Comparison of ENCODE assay signal across 11 mouse cellular contexts in the genomic region with DNA sequence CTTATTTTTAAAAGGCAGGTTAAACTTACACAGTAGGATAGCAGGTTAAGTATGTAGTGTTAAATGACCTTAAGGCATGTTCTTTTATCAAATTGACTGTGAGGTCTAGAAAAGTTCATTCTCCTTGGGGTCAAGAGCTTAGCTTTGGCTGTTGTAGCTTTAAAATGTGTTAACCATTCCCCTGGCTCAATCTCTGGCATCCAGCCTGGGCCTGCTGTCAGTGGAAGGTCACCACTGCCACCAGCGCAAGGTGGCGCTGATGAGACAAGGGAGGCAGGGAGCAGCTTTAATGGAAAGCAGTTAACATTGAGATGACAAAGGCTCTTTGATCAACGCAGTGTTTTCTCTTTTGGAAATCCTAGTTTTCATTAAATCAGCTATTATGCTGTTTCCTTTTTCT. TPM values are rescaled to one million over a fixed set of nuclear protein-coding genes. Genes with fewer than 3 reads are reported as not detected.
A peak's percentile ranks its signal among the peaks of the same experiment; 100 is the strongest.
DNase-seq lines count a peak whose midpoint lies in the region; ATAC-seq and TF ChIP-seq lines count a peak whose summit lies in the region.
"Had no signal": no experiment of that assay in that cellular context is flagged by ENCODE, and none has a peak within 500 bp of the region (broad histone marks: within the 10 kb centered on the region; RNA-seq: fewer than 3 reads in every experiment).

No protein-coding gene starts in this region.

- peak in 1 of 2 experiments; percentile 41; a peak in 1 of 4 replicates for TF ChIP-seq CTCF in CH12.LX (conservative IDR thresholded peaks at IDR 0.05 in 1 of 2, IDR thresholded peaks at IDR 0.05 in 1 of 2; ENCODE audit: low read depth in 2 of 2, low read length in 2 of 2)
- TF ChIP-seq CTCF in liver, embryonic 14.5 days (IDR thresholded peaks at IDR 0.05; ENCODE audit: low read depth), result peak; percentile 70

- no peak for ATAC-seq in liver, embryonic 14.5 days (ENCODE audit: insufficient read depth)
- ATAC-seq in neural tube, embryonic 15.5 days (ENCODE audit: low FRiP score), result no peak

- DNase-seq in heart, adult 11 months, result peak; percentile 89
- no peak for DNase-seq in heart, embryonic 10.5 days (ENCODE audit: low spot score)
- peak; percentile 12 for DNase-seq in CH12.LX (ENCODE audit: extremely low read depth)
- DNase-seq in brain, adult 2 months (ENCODE audit: low read depth, low spot score), result peak; percentile 23
- no peak for DNase-seq in liver, embryonic 14.5 days (ENCODE audit: low read depth in 3 of 3, low spot score in 3 of 3)
- no peak for DNase-seq in frontal cortex, postnatal 25 days (ENCODE audit: low spot score in 2 of 2)
- no peak for DNase-seq in Muller cell, postnatal 12 days (ENCODE audit: inconsistent ontology term)
- DNase-seq: cerebellum, postnatal 36 days; spleen, adult 18-20 months had no signal

- 71% methylated on average over 3 of the region's 3 CpGs for WGBS in heart, embryonic 10.5 days
- 77% methylated on average over 3 of the region's 3 CpGs for WGBS in liver, embryonic 14.5 days (ENCODE audit: insufficient replicate concordance)
- 72% methylated on average over 3 of the region's 3 CpGs for WGBS in neural tube, embryonic 15.5 days

- H3K79me2 ChIP-seq in CH12.LX (replicated peaks; ENCODE audit: control insufficient read depth, extremely low read depth, insufficient read depth, poor library complexity, severe bottlenecking), result no peaks in the 10 kb centered on the region

- H3K4me3 ChIP-seq in heart, embryonic 10.5 days, result no peak overlapping the region
- no peak overlapping the region for H3K4me3 ChIP-seq in CH12.LX (replicated peaks in 1 of 3; ENCODE audit: low read depth in 2 of 3, low read length in 2 of 3, poor library complexity in 1 of 3)
- H3K4me3 ChIP-seq in liver, embryonic 14.5 days (ENCODE audit: insufficient read depth in 1 of 2, low read depth in 2 of 2, low read length in 2 of 2), result no peak overlapping the region
- H3K4me3 ChIP-seq in neural tube, embryonic 15.5 days (replicated peaks), result no peak overlapping the region

- dilution Hi-C loops in CH12.LX (cut with MboI; ENCODE audit: extremely low pct_ligation_motif_present, extremely low pct_unique_long_range_greater_than_20kb, low sequenced_read_pairs), result no loop called here

- TF ChIP-seq POLR2A in CH12.LX (IDR thresholded peaks at IDR 0.05; ENCODE audit: low read depth, low read length), result no peak

- no peak overlapping the region for H3K27ac ChIP-seq in heart, embryonic 10.5 days
- H3K27ac ChIP-seq in CH12.LX (ENCODE audit: insufficient read depth, low read depth), result no peak overlapping the region
- H3K27ac ChIP-seq in liver, embryonic 14.5 days, result no peak overlapping the region
- no peak overlapping the region for H3K27ac ChIP-seq in neural tube, embryonic 15.5 days (replicated peaks)

- H3K4me2 ChIP-seq in CH12.LX (ENCODE audit: insufficient read depth, low read depth, poor library complexity, severe bottlenecking), result no peak overlapping the region
- H3K4me2 ChIP-seq in liver, embryonic 14.5 days (ENCODE audit: low read depth), result no peak overlapping the region
- no peak overlapping the region for H3K4me2 ChIP-seq in neural tube, embryonic 15.5 days

- H3K9ac ChIP-seq in CH12.LX (ENCODE audit: insufficient read depth, low read depth), result no peak overlapping the region
- no peak overlapping the region for H3K9ac ChIP-seq in liver, embryonic 14.5 days (replicated peaks)
- no peak overlapping the region for H3K9ac ChIP-seq in neural tube, embryonic 15.5 days (replicated peaks)

- no peak for TF ChIP-seq RAD21 in CH12.LX (IDR thresholded peaks at IDR 0.05; ENCODE audit: low read depth, low read length)

- in situ Hi-C loops in CH12.LX (cut with MboI; ENCODE audit: low pct_ligation_motif_present, low pct_unique_long_range_greater_than_20kb, low sequenced_read_pairs), result loop anchor here (25.0 kb wide), 1 partner anchor 340 kb away; the partner anchor contains the start of gene Tctex1d1

- no peaks in the 10 kb centered on the region for H3K9me3 ChIP-seq in heart, embryonic 10.5 days
- H3K9me3 ChIP-seq in CH12.LX (replicated peaks; ENCODE audit: low read length), result no peaks in the 10 kb centered on the region
- H3K9me3 ChIP-seq in liver, embryonic 14.5 days (ENCODE audit: control insufficient read depth, low read length), result no peaks in the 10 kb centered on the region
- H3K9me3 ChIP-seq in neural tube, embryonic 15.5 days (replicated peaks), result no peaks in the 10 kb centered on the region

- peaks cover 9% of the 10 kb centered on the region for H3K36me3 ChIP-seq in heart, embryonic 10.5 days
- H3K36me3 ChIP-seq in CH12.LX (replicated peaks in 1 of 2; ENCODE audit: control insufficient read depth in 1 of 2, insufficient read depth in 1 of 2, low read length in 1 of 2), result peaks cover 7 to 43% of the 10 kb centered on the region in 2 experiments
- H3K36me3 ChIP-seq in liver, embryonic 14.5 days (replicated peaks; ENCODE audit: control insufficient read depth, insufficient read depth, low read depth), result peaks cover 4% of the 10 kb centered on the region
- H3K36me3 ChIP-seq in neural tube, embryonic 15.5 days, result no peaks in the 10 kb centered on the region

- no peaks in the 10 kb centered on the region for H3K27me3 ChIP-seq in heart, embryonic 10.5 days (ENCODE audit: insufficient read depth, poor library complexity, severe bottlenecking)
- no peaks in the 10 kb centered on the region for H3K27me3 ChIP-seq in CH12.LX (replicated peaks)
- H3K27me3 ChIP-seq in liver, embryonic 14.5 days (ENCODE audit: control insufficient read depth, insufficient read depth, low read length), result no peaks in the 10 kb centered on the region
- no peaks in the 10 kb centered on the region for H3K27me3 ChIP-seq in neural tube, embryonic 15.5 days (replicated peaks)

- TF ChIP-seq EP300 in CH12.LX (IDR thresholded peaks at IDR 0.05; ENCODE audit: low read length), result no peak
- TF ChIP-seq EP300 in liver, embryonic 14.5 days (IDR thresholded peaks at IDR 0.05; ENCODE audit: low read depth), result no peak

- no peaks in the 10 kb centered on the region for H3K4me1 ChIP-seq in heart, embryonic 10.5 days
- H3K4me1 ChIP-seq in CH12.LX (ENCODE audit: control insufficient read depth in 1 of 2, insufficient read depth in 2 of 2), result peaks cover 0 to 10% of the 10 kb centered on the region in 2 experiments; a peak in 1 of 4 replicates
- H3K4me1 ChIP-seq in liver, embryonic 14.5 days (replicated peaks; ENCODE audit: control insufficient read depth in 2 of 2, insufficient read depth in 2 of 2, low read length in 1 of 2), result no peaks in the 10 kb centered on the region
- peaks cover 7% of the 10 kb centered on the region for H3K4me1 ChIP-seq in neural tube, embryonic 15.5 days

TF ChIP-seq in CH12.LX, 34 proteins besides CTCF, POLR2A, EP300 and RAD21:
- no peak for TF ChIP-seq KAT2A (IDR thresholded peaks at IDR 0.05; ENCODE audit: insufficient replicate concordance, low read length)

RNA-seq across cellular contexts. Expression of gene Oma1, which starts 13.4 kb away (rescaled TPM):
- polyA plus RNA-seq in heart, embryonic 10.5 days (2016; fragmentation: Nextera tagmentation; extraction: Ambion mirVana), result 22.9 and 23.7 TPM in 2 replicates
- total RNA-seq in CH12.LX (2012; rRNA removed), result 15.7 and 16.1 TPM in 2 replicates
- 17.5 and 20.7 TPM in 2 replicates for total RNA-seq in CH12.LX (2014; rRNA removed)
- polyA plus RNA-seq in CH12.LX (2012; ENCODE audit: insufficient read length, low read depth), result 16.8 and 20.0 TPM in 2 replicates
- polyA plus RNA-seq in liver, embryonic 14.5 days (2012; rRNA removed), result 5.0 and 6.8 TPM in 2 replicates
- polyA plus RNA-seq in liver, embryonic 14.5 days (2014; fragmentation: Nextera tagmentation; extraction: Ambion mirVana), result 10.3 and 13.4 TPM in 2 replicates
- 8.4 and 21.5 TPM in 2 replicates for polyA plus RNA-seq in neural tube, embryonic 15.5 days (2015; fragmentation: Nextera tagmentation; extraction: Ambion mirVana)

RNA-seq across cellular contexts. Expression of gene 4921539E11Rik, which starts 36.3 kb away (rescaled TPM):
- polyA plus RNA-seq in heart, embryonic 10.5 days (2016; fragmentation: Nextera tagmentation; extraction: Ambion mirVana), result not detected in 2 replicates
- total RNA-seq in CH12.LX (2012; rRNA removed) (not detected in 2 replicates), CH12.LX (2014; rRNA removed) (not detected in 2 replicates)
- polyA plus RNA-seq in CH12.LX (2012; ENCODE audit: insufficient read length, low read depth), result not detected in 2 replicates
- not detected in 2 replicates for polyA plus RNA-seq in liver, embryonic 14.5 days (2012; rRNA removed)
- not detected in 2 replicates for polyA plus RNA-seq in liver, embryonic 14.5 days (2014; fragmentation: Nextera tagmentation; extraction: Ambion mirVana)
- not detected in 2 replicates for polyA plus RNA-seq in neural tube, embryonic 15.5 days (2015; fragmentation: Nextera tagmentation; extraction: Ambion mirVana)
- polyA plus RNA-seq: C2C12 had no signal

Comparison
In these comparisons a context has a peak if more than half of its experiments do, and no peak if none do; other contexts are left out.
1. DNase-seq: peak in heart, adult 11 months (single experiment), CH12.LX (single experiment) and brain, adult 2 months (single experiment); none in heart, embryonic 10.5 days (single experiment), liver, embryonic 14.5 days (0 of 3), frontal cortex, postnatal 25 days (0 of 2) and Muller cell, postnatal 12 days (single experiment).